Mouse (Mus musculus): ENCODE measurements around the gene Bod1l.

Bod1l gene

DNA sequence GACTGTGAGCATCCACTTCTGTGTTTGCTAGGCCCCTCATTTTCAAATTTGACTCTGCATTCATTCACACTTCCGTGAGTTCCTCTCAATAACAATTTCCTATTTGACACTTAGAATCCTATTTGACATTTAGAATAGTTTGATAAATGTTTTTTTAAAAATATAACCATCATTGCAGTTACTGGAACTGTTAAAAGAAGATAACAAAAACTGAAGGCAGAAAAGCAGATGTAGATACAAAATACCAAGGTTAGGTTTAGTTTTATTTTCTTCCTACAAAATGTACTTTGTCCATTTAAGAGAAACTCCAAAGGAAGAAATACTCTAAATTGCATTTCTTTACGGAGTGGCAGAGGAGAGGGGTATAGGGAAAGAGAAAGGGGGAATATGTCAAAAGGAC is 42.5 kb downstream of the Bod1l start:
- DNase-seq (ENCODE audit: low spot score in 2 of 2), result no peak

- DNase-seq (ENCODE audit: low spot score in 2 of 2), result no peak
Observed at GRCm38 (mm10) chr5:41794434-41794833, 49.7 kb downstream of the Bod1l start.

DNA sequence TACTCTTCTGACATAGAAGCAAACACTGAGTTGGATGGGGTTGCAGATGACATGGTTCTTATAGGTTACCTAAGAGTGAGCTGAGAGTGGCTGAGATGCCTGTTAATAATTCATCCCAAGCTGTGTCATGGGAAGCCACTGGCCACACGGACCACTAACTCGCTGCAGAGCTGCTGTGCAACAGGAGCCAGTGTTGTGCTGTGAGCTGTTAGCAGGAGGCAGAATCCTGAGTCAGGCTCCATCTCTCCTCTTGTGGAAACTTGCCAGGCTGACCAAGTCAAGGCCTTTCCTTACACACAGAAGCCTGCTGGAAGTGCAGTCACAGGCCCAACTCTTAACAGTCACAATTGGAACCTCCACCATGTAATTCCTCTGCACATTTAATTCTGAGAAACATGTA is 53.6 kb downstream of the Bod1l start:
- DNase-seq (ENCODE audit: low spot score in 2 of 2), result no peak

DNA sequence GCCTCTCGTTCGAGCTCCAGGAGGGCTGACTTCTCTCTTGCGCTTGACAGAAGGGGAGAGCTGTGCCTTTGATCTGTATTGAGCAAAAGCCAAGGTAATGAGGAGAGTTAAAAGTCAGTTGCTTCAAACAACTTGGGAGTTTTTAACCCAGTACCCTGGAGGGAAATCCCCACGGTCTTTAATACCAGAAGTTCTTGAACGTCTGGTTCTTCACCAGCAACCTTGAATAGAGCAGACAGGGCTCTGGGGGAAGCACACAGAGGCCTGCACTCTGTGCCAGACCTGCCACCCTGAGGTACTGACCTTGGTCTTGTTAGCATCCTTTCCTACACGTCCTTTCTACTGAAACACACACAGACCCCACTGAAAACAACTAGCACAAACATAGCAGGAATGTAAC is 55.2 kb downstream of the Bod1l start:
- no peak for DNase-seq (ENCODE audit: low spot score in 2 of 2)

- no peak for DNase-seq (ENCODE audit: low spot score in 2 of 2)
Observed at GRCm38 (mm10) chr5:41781890-41782289, 62.2 kb downstream of the Bod1l start.

DNA sequence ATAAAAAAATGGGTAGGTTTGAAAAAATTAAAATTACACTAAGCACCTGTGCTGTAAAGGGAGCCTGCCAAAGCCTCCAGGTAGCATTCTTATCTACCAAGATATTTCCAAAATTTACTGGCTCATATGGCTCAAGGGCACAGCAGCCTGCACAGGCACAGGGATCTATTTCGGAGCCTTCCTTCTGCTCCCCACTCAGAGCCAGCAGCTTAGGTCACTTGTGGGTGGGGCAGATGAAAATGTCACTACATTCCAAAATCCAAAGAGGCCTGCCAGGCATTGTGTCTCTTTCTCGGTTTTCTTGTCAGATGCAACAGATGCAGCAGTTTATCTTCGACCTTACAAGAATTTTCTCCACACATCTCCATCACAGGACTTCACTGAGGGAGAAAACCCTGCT is 64.1 kb downstream of the Bod1l start:
- DNase-seq (ENCODE audit: low spot score in 2 of 2), result no peak

DNA sequence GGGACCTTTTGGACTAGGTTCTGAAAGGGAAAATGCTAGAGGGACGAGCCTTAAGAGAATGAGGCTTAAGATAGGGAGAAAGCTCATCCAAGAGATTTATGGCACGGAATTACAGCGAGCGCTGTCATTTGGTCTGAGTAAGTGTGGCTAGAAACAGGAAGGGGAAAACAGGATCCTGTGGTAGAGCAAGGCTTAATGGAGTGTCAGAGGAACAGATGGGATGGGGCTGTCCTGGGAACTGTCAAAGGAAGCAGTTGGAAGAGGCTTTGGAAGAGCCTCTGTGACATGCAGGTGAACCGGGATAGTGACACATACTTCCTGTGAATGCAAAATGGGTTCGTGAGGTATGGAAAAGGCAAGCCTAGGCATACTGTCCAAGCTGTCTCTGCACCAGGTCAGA is 68.4 kb downstream of the Bod1l start:
- no peak for DNase-seq (ENCODE audit: low spot score in 2 of 2)

- DNase-seq (ENCODE audit: low spot score in 2 of 2), result no peak
Observed at GRCm38 (mm10) chr5:41775273-41775672, 68.8 kb downstream of the Bod1l start.

DNA sequence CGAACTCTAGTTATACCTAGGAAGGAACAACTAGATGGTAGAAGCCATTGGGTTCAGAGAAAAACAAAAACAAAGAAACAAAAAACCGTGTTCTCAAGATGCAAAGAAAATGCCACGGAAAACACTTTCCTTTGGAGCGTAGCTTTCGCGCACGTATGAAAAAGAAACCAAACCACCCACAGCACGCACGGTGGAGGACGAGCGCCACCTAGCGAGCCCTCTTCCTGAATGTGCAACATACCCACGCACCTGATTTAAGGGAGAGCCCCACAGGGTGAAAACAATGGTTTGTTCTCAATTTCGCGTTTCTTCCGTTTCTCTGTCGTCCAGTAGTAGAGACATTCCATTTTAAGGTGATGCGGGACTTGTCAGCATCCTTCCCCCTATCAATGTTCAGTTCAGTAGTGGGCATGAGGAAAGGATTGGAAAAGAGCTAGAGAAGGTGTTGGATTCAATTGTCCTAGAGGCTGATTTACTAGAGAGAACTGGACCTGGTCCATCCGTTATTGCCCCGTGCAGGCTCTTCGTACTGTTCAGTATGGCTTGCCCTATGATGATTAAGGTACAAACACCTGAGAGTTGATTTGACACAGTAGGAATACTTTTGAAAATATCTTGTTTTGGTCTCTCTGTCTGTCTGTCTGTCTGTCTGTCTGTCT is 75.6 kb downstream of the Bod1l start:
- DNase-seq (ENCODE audit: low spot score in 2 of 2), result peak; percentile 61 to 77

DNA sequence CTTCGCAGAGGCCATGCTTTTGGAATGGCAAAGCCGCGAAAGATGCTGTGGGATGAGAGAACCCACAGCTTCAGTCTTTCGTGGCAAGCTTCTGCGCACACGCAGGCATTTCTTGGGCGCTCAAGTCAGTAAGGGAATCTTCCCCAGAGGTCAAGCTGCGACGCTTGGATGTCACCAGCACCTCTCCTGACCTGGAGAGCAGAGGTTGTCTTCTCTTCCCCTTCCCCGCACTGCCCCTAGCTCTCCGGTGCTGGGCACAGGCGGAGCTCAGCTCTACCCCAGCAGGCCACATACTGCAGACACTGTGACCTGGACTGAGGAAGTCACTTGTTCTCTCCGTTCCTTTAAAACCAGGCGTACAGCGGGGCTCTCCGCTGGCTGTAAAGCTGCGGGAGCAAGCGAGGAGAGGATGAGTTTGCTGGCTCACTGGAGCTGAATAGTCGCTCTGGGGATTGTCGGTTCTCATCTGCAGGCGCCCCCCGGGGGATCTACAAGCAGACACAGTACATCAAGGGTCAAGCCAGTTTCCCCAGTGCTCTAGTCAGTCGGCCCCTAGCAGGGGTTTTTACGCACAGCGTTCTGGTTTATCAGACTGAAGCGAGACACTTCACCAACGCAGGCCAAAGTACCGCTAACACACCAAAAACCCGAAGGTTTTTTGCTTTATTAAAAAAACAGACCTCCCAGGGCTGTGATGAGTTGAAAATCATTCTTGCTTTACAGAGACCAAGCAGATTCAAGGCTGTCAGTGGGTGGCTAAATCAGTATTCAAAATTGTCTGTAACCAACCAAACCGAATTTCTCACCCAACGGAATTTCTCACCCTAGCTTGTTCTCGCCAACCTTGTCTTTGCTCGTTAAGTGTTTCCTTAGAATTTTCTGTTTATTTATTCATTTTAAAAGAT is 76.6 kb downstream of the Bod1l start:
- no peak for DNase-seq (ENCODE audit: low spot score in 2 of 2)

DNA sequence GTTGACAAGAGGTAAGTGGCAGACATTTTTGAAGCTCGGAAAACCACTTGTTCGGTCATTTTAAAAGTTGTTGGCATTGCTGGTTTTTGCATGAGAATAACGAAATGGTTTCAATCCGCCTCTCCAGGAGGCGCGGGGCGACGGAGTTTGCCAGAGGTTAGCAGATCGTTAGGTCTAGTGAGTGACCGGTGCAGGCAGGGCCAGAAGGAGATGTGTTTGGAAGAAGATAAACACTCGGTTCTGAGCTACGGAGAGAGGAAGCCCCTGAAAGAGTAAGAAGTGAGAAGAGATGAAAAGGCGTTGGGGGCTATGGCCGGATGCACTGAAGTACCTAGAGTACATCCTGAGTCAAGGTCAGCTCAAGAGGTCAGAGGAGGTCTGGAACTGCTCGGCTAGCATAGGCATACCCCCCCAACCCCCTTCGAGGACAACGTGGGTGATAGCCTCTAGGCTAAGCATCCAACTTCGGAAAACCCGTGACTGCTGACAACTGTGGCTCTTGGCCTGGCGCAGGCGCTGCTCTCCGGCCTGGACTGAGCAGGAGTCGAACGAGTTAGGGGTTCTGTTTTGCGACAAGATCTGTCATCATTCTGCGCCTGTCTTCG is 77.6 kb downstream of the Bod1l start:
- no peak for DNase-seq (ENCODE audit: low spot score in 2 of 2)

DNA sequence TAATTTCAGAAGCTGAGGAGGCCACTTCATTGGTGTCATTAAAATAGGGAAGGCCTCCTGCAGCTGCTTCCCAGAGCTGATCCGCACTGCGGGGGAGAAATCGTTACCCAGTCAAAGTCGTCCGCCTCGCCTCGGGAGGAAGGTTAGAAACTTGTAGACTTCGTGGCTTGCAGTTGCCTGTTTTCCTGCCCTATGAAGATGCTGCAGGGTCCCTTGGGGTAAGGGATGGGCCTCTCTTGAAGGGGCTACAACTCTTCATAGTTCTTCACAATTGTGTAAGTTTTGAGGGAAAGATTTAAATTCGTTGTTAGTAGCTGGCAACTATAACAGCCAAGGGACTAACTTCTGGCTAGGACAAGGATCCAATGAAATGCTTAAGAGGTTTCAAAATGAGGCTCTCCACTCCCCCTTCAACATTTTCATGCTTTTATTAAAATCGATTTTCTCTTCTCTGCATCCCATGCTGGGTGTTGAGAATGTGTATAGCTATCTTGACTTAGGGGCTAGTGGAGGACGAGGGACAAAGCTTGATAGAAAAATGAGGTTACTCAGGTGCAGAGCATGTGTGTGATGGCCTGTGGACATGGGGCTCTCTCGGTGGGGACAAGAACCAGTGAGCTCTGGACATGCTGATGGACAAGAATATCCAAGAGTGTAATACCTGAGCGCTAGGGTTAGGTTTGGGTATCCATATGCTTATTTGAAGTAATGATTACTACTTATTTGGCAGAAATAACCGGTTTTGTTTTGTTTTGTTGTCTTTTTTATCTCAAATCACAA is 78.3 kb downstream of the Bod1l start:
- no peak for DNase-seq (ENCODE audit: low spot score in 2 of 2)

DNA sequence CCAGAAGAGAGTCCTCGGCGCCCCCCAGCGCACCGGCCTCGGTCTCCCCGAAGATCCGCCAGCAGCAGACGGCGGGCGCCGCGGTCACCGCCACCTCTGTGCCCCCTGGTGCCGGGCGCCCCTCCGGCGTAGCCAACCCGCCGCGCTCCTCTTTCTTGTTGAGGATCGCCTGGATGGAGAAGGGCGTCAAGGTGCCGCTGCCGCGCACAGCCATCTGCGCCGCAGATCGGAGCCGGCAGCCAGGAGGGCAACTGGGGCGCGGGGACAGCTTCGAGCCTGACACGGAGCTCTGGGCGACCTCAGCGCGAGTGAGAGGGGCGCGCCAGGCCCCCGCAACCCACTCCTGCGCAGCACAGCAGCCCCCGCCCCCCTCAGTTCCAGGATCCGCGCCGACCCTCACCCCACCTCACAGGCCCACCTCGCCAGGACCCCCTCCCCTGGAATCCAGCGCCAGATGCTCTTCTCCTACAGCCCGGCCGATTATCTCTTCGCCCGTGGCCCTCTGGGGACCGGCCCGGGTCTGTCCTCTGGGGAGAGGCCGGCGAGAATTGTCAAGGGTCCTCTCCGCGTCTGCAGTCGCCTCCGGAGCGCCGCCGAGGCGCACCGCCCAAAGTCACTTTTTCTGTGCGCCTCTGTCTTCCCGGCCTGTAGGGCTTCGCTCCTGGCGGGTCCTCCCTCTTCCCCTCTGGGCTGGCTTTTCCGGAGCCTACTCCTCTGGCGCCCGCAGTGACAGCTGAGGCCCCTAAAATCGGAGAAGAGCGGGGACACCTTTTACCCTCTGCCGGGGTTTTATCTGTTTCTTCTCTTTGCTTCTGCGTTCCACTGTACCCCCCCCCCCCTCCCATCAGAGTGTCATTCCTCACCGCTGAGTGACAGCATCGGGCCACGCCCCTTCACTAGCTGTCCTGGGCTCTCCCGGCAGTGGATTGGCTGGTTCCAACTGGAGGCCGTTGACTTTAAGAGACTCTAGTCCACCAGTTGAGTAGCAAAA is 80.1 kb downstream of the Bod1l start, which contains the start of gene Nkx3-2:
TSS of gene Nkx3-2 (minus strand) at position 771 of the 991 bp plus-strand sequence.
- DNase-seq (ENCODE audit: low spot score in 2 of 2), result no peak

DNA sequence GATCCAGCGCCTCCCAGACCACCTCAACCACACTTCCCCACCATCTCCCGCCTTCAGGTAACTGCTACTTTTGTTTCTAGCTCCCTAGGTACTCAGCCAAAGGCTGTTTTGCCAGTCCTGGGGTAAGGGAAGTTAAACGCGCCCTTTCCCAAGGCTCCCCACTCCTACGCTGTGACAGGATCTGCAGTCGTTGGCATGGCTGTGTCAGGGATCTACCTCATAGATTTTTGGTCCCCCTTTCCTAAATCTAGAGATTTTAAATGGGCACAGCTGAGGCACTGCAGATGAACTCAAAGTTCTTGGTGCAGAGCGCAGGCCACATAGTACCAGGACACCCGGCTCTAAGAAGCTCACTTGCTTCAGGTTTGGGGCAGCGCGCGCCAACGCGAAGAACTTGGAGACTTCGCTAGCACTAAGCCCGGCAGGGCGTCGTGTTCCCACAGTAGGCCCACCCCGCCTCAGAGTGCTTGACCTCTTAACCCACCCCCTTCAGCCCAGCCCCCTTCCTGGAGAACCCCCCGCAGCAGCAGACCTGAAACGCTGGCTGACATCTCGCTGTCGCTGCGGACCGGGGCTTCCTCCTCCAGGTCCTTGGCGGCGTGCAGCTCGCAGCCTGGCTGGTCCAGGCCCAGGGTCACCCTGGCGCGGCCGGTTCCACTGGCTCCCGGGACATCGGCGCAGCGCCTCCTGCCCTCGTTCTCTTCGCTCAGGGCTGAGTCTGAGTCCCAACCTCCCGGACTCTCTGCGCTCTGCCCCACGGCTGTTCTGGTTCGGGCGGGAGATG is 81.0 kb downstream of the Bod1l start:
- no peak for DNase-seq (ENCODE audit: low spot score in 2 of 2)

DNA sequence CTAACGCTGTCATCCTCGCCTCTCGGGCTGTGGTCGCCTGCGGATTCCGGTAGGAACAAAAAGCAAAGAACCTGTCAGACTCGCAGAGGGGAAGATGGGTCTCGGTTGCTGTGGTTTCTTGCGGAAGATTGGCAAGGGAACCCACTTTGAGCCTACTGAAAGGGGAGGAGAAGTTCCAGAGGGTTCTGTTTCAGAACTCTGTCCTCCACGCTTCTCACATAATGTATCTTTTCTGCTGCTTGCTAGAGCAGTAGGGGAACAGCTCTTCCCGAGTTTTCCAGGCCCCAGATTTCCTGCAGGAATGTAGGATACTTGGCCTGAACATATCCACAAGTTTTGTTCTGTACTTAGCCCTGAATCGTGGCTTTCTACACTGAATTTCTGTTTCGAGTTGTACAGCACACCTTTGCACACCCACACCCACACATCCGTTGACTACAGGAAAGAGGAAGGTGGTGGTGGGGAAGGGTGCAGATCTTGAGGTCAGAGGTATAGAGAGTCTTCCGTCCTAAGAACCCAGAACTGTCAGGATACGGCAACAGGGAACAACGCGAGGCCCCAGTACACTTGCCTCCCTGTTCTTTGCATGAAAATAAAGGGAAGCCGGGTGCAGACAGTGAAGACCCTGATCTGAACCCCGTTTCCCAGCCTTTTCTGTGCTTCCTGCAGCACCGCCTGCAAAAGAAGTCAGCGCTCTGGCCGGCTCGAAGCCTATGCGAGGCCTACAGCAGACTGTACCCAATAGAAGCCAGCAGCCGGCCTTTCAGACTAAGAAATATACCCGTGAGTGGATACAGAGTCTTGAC is 81.8 kb downstream of the Bod1l start:
- DNase-seq (ENCODE audit: low spot score in 2 of 2), result no peak

- DNase-seq (ENCODE audit: low spot score in 2 of 2), result no peak
Observed at GRCm38 (mm10) chr5:41761509-41762140, 82.5 kb downstream of the Bod1l start.

DNA sequence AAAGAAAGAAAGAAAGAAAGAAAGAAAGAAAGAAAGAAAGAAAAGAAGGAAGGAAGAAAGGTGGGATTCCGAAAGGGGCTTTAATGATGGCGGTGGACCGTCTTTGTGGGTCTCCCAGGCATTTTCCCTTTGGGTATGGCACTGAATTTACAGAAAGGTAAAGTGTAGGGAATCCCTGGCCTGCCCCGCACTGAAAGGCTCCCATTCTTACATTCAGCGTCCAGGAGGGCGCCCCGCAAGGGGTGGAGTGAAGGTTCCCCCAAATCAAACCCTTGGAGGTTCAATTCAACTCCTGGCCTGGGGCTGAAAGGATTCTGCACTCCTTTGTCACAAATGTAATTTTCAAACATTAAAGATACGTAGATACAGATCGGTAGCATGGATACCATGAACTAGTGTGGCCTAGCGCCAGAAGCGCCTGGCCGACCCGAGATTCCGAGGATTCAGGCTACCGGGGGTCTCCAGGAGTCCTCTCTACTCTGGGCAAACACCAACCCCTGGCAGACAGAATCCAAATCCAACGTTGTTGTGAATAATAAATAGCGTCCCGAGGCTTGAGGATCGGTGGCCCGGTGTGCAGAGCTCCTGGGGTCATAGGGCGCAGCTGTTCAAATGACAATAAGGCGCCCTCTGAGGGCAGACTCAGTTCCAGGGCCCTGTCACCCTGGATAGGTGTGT is 83.1 kb downstream of the Bod1l start:
- DNase-seq (ENCODE audit: low spot score in 2 of 2), result no peak

- DNase-seq (ENCODE audit: low spot score in 2 of 2), result no peak
Observed at GRCm38 (mm10) chr5:41760071-41760470, 84.0 kb downstream of the Bod1l start.

Data from spleen, postnatal 14 days (tissue).